Mouse (Mus musculus) hindbrain, embryonic 16.5 days (tissue): ENCODE measurements around the gene Saa4. TPM values are rescaled to one million over a fixed set of nuclear protein-coding genes. Genes with fewer than 3 reads are reported as not detected.

ENCODE experiments used
- ATAC-seq: fragments of 200-750 bp; cut with Nextera tagmentation; 2 replicates; pipeline ENCODE4 v1.8.0; 2017; ENCODE audit warnings: moderate TSS enrichment, moderate library complexity
- H3K27ac ChIP-seq: fragments of 300-500 bp; sonication (generic); 2 replicates; pipeline ENCODE4 v1.5.1; 2014; ENCODE audit warnings: low read depth, mild to moderate bottlenecking, control low read depth, low read length, moderate library complexity
- H3K27me3 ChIP-seq: fragments of 300-500 bp; sonication (generic); replicated peaks from 2 replicates; pipeline ENCODE4 v1.6.1; 2014; ENCODE audit warnings: low read length; ENCODE audit not compliant: control insufficient read depth, insufficient read depth
- H3K36me3 ChIP-seq: fragments of 300-500 bp; sonication (generic); 2 replicates; pipeline ENCODE4 v1.6.1; 2014; ENCODE audit warnings: mild to moderate bottlenecking, low read length, moderate library complexity, mixed read lengths; ENCODE audit not compliant: control insufficient read depth, insufficient read depth
- H3K4me1 ChIP-seq: fragments of 300-500 bp; sonication (generic); 2 replicates; pipeline ENCODE4 v1.6.1; 2014; ENCODE audit warnings: low read depth, low read length; ENCODE audit not compliant: control insufficient read depth, insufficient read depth
- H3K4me2 ChIP-seq: fragments of 300-500 bp; sonication (generic); 2 replicates; pipeline ENCODE4 v1.6.1; 2014; ENCODE audit warnings: mild to moderate bottlenecking, low read length, control low read depth, moderate library complexity
- H3K4me3 ChIP-seq: fragments of 300-500 bp; sonication (generic); 2 replicates; pipeline ENCODE4 v1.5.1; 2014; ENCODE audit warnings: mild to moderate bottlenecking, low read length, control low read depth, moderate library complexity
- H3K9ac ChIP-seq: fragments of 300-500 bp; sonication (generic); 2 replicates; pipeline ENCODE4 v1.6.1; 2014; ENCODE audit warnings: low read depth, mild to moderate bottlenecking, control low read depth, low read length, moderate library complexity
- H3K9me3 ChIP-seq: fragments of 300-500 bp; sonication (generic); 2 replicates; pipeline ENCODE4 v1.6.1; 2014; ENCODE audit warnings: mild to moderate bottlenecking, low read length, moderate library complexity; ENCODE audit not compliant: control insufficient read depth
- WGBS: fragments of 180-500 bp; shearing (Covaris S2); extraction: QIAGEN DNeasy Blood & Tissue Kit; methylation state at CpG from one replicate; pipeline ENCODE4 v1.1.7; 2014; 5-methylcytosine and 5-hydroxymethylcytosine counted together
- polyA plus RNA-seq: library from polyadenylated mRNA; unstranded; fragments of >200 nt; fragmentation: Nextera tagmentation; extraction: Ambion mirVana; gene quantifications from 2 replicates; pipeline ENCODE4 v1.2.1, GENCODE M21; 2015

Gene Saa4
- polyA plus RNA-seq, 1 experiment from 2014 or later = not detected

DNA sequence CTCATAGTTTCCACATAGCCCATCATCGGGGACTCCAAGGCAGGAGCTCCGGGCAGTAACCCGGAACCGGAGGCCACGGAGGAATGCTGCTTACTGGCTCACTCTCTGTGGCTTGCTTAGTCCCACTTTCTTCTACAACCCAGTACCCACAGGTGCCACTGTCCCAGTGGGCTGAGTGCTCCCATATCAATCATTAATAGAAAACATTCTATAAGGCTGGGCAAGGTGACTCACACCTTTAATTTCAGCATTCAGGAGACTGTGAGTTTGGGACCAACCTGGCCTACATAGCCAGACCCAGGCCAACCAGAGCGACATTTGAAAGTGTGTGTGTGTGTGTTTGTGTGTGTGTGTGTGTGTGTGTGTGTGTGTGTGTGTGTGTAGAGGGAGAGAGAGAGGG is 9.0 kb downstream of the Saa4 start:
- Histone ChIP-seq H3K27me3 (no peaks in the 10 kb centered on the region), H3K36me3 (no peaks in the 10 kb centered on the region), H3K4me3 (no peak overlapping the region), H3K4me1 (no peaks in the 10 kb centered on the region), H3K4me2 (no peak overlapping the region), H3K9me3 (no peaks in the 10 kb centered on the region), H3K9ac (no peak overlapping the region), H3K27ac (no peak overlapping the region)
- ATAC-seq = no peak
- 96% methylated on average over 6 of the region's 6 CpGs for WGBS

DNA sequence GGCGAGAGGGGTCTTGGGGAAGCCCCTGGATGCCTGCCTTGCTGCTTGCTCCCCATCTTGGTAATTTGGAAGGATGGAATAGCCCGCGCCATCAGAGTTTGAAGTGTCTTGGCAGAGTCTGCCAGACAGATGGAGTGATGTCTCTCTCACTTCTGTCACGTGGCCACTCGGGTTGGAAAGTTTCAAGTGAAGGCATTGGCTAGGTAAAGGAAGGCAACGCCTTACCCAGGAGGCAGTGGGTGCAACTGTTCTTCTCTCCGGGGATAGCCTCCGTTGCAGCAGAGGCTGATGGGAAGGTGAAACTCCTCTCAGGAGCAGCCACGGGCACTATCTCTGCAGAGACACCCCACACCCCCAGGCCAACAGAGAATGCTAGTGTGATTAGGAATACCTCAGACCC is 11.9 kb downstream of the Saa4 start:
- Histone ChIP-seq H3K4me1 (no peaks in the 10 kb centered on the region), H3K4me3 (no peak overlapping the region), H3K9ac (no peak overlapping the region), H3K9me3 (no peaks in the 10 kb centered on the region), H3K27me3 (no peaks in the 10 kb centered on the region), H3K4me2 (no peak overlapping the region), H3K27ac (no peak overlapping the region), H3K36me3 (no peaks in the 10 kb centered on the region)
- 74% methylated on average over 9 of the region's 9 CpGs for WGBS
- ATAC-seq = no peak

DNA sequence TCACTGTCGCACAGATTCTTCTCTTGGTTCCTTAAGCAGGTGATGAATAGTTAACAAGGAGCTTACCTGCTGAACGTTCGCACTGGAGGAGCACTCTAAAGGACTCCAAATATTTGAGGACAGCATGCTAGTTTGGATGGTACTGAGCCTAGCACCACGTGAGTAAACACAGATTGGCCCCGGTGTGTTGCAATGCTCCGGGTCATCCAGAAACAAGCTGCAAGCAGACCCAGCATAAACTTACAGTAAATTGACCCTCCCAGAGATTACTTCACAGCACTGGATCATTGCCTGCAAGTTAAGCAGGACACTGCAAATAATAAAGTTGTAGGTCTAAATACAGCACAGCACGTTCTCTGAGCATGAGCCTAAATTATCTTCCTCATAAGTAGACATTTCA is 12.9 kb downstream of the Saa4 start:
- Histone ChIP-seq H3K9me3 (no peaks in the 10 kb centered on the region), H3K4me3 (no peak overlapping the region), H3K4me1 (no peaks in the 10 kb centered on the region), H3K4me2 (no peak overlapping the region), H3K36me3 (no peaks in the 10 kb centered on the region), H3K9ac (no peak overlapping the region), H3K27ac (no peak overlapping the region), H3K27me3 (no peaks in the 10 kb centered on the region)
- WGBS = 82% methylated on average over 7 of the region's 7 CpGs
- no peak for ATAC-seq

DNA sequence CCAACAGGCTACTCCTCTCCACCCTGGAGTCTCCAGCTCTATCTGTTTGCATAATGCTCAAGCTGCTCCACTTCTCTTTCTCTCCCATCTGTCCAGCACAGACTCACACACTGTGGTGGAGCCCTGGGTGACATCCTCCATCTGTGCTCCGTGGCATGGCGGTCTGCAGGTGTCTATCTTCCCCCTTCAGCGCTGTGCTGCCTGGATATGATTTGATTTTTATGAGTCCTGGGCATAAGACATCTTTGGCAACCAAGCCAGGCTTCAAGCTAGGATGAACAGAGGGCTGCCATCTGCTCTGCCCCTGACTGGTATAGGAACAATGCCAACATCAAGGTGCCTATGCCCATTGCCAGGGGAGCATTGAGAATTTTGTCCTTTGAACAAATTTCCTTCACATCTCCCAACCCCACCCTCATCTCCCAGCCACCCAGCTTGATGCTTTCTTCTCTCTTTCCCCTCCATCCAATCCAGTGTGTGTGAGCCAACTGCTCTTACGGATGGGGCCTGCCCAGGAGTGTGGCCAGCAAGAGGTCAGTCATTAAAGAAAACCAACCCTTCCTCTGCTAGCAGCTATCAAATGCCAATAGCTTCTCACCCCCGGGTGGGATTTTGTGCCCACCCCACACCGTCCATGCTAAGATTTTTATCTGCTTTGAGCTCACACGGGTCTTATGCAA is 13.7 kb downstream of the Saa4 start:
- no peaks in the 10 kb centered on the region for H3K36me3 ChIP-seq
- peak overlapping the region; percentile 59 for H3K27ac ChIP-seq
- ATAC-seq = peak; percentile 93
- no peak overlapping the region for H3K9ac ChIP-seq
- H3K4me3 ChIP-seq = no peak overlapping the region
- no peak overlapping the region for H3K4me2 ChIP-seq
- no peaks in the 10 kb centered on the region for H3K27me3 ChIP-seq
- no peaks in the 10 kb centered on the region for H3K4me1 ChIP-seq
- H3K9me3 ChIP-seq = no peaks in the 10 kb centered on the region
- WGBS = 76% methylated on average over 7 of the region's 7 CpGs

DNA sequence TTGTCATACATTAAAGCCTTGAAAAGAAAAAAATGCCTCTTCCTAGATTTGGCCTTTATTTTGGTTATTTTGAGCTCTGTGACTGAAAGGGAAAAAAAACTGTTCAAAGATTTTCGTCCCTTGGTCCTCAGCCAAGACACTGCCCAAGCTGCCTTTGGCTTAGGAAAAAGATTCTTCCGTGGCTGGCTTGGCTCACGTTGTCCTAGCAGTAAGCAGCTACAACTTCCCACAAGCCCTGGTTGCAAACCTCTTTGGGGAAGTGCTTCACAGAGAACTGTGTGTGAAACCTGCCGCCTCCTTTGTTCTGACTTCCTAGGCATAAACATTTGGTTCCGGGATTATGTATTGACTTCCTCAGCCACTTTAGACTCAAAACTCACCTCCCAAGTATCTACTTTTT is 15.5 kb downstream of the Saa4 start:
- WGBS = 55% methylated on average over 5 of the region's 5 CpGs

DNA sequence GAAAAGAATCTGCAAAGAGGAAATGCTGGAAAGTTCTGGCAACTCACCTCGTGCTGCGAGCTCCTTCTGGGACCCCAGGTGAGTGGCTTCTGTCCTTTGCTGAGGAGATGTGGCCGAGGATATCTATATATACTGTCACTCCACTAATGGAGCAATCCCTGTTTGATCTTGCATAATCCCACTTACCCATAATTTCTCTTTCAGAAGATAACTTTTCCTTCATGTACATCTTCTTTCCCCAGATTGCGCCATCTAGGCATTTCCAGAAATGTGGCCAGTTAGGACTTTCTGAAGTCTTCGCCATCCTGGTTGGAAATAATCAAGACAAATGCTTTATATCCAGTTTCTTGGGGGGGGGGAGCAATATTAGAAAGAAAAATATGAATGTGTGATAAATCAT is 16.8 kb downstream of the Saa4 start, which contains the start of gene Saa3:
Saa3 (minus strand) TSS at position 101 of the 400 bp plus-strand sequence.
- no peaks in the 10 kb centered on the region for H3K9me3 ChIP-seq
- H3K4me3 ChIP-seq = no peak within 1 kb of the TSS
- no peaks in the 10 kb centered on the region for H3K36me3 ChIP-seq
- H3K4me2 ChIP-seq = no peak within 1 kb of the TSS
- no peaks in the 10 kb centered on the region for H3K4me1 ChIP-seq
- H3K27ac ChIP-seq = no peak within 1 kb of the TSS
- H3K9ac ChIP-seq = no peak within 1 kb of the TSS
- no peaks in the 10 kb centered on the region for H3K27me3 ChIP-seq
- ATAC-seq = no peak
- 90% methylated on average over 5 of the region's 5 CpGs for WGBS

More for the DNA sequence above, 15.5 kb downstream of the Saa4 start:
- Histone ChIP-seq H3K4me2 (no peak overlapping the region), H3K4me3 (no peak overlapping the region), H3K27ac (no peak overlapping the region), H3K4me1 (no peaks in the 10 kb centered on the region), H3K27me3 (no peaks in the 10 kb centered on the region), H3K9me3 (no peaks in the 10 kb centered on the region), H3K9ac (no peak overlapping the region), H3K36me3 (no peaks in the 10 kb centered on the region)
- no peak for ATAC-seq

DNA sequence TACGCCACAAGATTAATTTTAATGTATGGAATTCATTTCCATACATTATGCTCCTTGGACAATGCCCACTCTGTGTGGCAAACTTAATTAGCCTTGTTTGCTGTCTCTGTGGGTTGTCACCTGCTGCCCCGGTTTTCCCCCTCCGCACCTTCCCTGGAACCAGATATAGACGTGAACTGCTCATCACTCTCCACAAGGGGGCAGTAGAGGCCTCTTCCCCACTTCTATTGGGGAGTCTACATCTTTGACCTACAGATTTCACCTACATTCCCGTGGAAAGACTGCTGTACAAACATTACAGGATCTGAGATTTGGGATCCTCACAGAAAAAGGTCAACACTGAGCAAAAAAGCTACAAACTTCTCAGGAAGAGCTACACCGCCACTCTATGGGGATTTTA is 17.9 kb downstream of the Saa4 start:
- Histone ChIP-seq H3K4me2 (no peak overlapping the region), H3K36me3 (no peaks in the 10 kb centered on the region), H3K4me1 (peaks cover 3% of the 10 kb centered on the region), H3K9ac (no peak overlapping the region), H3K27me3 (no peaks in the 10 kb centered on the region), H3K27ac (no peak overlapping the region), H3K9me3 (no peaks in the 10 kb centered on the region), H3K4me3 (no peak overlapping the region)
- no peak for ATAC-seq
- WGBS = 35% methylated on average over 6 of the region's 6 CpGs

DNA sequence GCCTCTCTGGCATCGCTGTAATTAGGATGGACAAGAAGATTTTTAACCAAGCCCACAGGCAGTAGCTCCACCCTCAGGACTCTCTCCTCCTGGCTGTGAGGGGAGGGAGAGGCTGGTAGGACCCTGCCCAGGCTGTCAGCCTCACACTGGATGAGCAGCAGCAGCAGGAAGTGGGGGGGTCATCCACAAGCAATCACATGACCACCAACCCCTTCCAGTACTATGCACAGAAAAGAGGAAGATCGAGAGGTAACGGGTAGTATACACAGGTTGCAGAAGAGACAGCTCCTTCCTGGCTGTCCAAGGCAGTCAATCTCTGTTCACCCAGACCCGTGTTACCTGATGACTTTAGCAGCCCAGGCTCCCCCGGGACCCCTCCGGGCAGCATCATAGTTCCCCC is 20.2 kb downstream of the Saa4 start:
- Histone ChIP-seq H3K36me3 (no peaks in the 10 kb centered on the region), H3K9ac (no peak overlapping the region), H3K27me3 (no peaks in the 10 kb centered on the region), H3K4me3 (no peak overlapping the region), H3K27ac (no peak overlapping the region), H3K4me2 (no peak overlapping the region), H3K4me1 (peaks cover 7% of the 10 kb centered on the region), H3K9me3 (no peaks in the 10 kb centered on the region)
- ATAC-seq = no peak
- 75% methylated on average over 6 of the region's 6 CpGs for WGBS

DNA sequence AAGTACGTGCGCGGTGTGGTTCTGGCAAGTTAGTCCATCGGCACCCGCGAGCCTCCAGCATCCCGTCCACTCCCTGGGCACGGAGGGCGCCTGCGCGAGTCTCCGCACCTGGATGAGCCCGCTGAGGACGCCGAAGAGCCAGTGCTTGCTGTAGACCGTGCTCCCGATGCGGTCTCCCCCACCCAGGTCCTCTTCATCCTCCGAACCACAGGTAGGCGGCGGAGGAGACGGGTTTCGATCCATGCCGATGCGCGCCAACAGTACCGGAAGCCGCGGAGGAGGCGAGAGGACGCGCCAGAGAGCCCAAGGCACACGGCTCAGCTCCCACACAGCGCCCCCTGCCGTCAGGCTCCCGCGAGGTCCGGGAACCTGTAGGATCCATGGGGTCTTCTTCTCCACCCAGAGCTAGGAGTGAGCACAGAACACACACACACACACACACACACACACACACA is 22.0 kb downstream of the Saa4 start, which contains the start of gene Saal1:
Saal1 (minus strand) TSS at position 291 of the 455 bp plus-strand sequence.
- H3K9ac ChIP-seq = peak within 1 kb of the TSS; percentile 79
- peak within 1 kb of the TSS; percentile 76 for H3K4me3 ChIP-seq
- H3K4me1 ChIP-seq = peaks cover 7% of the 10 kb centered on the region
- no peaks in the 10 kb centered on the region for H3K27me3 ChIP-seq
- peak within 1 kb of the TSS; percentile 55 for H3K4me2 ChIP-seq
- peak within 1 kb of the TSS; percentile 76 for H3K27ac ChIP-seq
- peaks cover 5% of the 10 kb centered on the region; the same call in 1 of the 2 replicates for H3K36me3 ChIP-seq
- 0% methylated on average over 36 of the region's 38 CpGs for WGBS
- peak; percentile 98 for ATAC-seq
- H3K9me3 ChIP-seq = no peaks in the 10 kb centered on the region
